Mouse (Mus musculus): ENCODE measurements at regions not wholly inside any gene's neighbourhood (a gene's known extent, or its start where the extent isn't known, plus 50 kb on each side); places are given as distances from the start of the nearest gene placed in this dataset.

- no peak for DNase-seq
Observed at GRCm38 (mm10) chr5:64401737-64402136, 245.6 kb downstream of the Tbc1d1 start.

GRCm38 (mm10) chr5:64403077-64403981 is 247.2 kb downstream of the Tbc1d1 start:
- DNase-seq, result no peak

- no peak for DNase-seq
Observed at GRCm38 (mm10) chr5:64403982-64404345, 247.9 kb downstream of the Tbc1d1 start.

- no peak for DNase-seq
Observed at GRCm38 (mm10) chr5:64404512-64404911, 248.4 kb downstream of the Tbc1d1 start.

- DNase-seq, result no peak
Observed at GRCm38 (mm10) chr5:64408938-64409337, 252.8 kb downstream of the Tbc1d1 start.

DNA sequence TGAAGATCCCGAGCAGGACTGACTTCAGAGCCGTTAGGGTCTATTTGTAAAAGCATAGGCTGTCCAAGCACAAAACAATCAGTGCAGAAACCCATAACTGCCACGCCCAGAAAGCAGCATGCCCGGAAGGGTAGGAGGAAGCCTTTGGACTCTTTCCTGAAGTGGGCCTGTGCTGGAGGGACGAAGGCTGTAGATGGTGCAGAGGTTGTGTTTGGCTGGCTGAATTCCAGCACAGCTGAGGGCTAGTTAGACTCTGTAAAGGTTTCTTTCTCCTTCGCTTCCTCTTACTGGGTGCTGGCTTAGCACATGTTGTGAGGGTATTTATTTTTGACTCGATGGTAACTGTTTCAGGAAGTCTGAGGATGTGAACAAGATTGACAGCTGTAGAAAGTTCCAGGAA is 254.5 kb downstream of the Tbc1d1 start:
- no peak for DNase-seq

DNA sequence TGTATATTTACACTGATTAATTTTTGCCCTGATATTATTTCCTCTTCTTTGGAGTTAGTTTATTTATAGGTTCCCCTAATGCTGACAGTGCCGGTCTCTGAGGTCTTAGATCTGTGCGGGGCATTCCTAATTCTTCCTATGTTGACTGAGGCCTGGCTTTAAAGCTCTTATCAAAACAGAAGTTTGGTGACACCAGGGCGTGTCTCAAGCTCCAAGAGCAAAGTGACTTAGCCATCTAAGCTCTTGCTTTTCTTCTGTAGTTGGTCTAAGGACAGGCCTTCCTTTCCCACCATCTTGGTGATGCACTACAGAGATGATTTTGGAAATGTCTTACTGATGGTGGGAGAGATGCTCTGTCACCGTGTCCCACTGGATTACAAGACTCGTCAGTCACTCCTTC is 258.4 kb downstream of the Tbc1d1 start:
- no peak for DNase-seq

DNA sequence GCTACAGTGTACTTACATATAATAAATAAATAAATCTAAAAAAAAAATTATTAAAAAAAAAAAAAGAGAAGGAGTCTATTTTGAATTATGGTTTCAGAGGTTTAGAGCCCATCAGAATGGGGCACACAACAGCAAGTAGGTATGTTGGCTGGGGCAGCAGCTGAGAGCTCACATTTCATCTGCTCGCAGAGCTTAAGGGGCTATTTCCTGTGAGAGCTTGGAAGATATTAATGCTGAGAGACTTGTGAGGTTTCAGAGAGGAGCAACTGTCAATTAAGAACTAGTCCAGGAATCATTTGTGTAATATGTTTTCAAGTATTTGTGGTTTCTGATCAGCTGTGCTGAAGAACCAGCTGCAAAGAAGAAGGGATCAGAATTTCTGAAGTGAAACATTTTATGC is 263.3 kb downstream of the Tbc1d1 start:
- DNase-seq, result no peak

DNA sequence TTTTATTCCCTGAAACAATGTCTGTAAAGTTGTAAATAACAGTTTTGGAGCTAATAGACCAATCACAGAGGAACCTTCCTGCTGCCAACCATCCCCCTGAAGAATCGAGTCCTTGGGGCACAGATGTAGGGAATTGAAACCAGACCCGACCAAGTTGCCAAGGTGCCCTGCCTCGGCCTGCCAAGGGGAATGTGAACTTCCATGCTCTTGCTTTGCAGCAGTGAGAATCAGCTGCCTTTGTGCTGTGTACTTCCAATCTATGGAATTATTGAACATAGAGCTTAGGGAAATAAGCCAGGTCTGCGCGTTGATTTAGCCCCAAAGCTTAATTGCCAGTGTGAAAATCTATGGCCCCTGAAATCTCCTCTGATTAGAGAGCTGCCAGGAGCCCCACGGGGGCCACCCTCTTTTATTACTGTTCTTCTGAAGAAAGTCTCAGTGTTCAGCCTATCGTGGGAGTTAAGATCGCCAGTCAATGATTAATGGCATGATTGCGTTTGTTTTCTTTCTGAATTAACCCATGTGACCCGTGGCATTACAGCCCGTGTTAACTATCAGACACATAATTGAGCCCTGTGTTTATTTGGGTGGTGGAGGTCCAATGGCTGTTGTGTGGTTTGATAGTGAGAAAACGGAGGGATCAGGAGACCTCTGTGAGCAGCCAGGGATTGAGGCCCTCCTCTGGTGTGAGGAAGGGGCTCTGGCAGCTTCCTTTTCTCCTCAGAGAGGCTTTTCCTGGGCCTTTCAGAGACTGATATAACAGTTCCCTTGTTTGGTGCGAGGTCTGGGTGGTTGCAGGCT is 266.9 kb downstream of the Tbc1d1 start:
- DNase-seq, result no peak

DNA sequence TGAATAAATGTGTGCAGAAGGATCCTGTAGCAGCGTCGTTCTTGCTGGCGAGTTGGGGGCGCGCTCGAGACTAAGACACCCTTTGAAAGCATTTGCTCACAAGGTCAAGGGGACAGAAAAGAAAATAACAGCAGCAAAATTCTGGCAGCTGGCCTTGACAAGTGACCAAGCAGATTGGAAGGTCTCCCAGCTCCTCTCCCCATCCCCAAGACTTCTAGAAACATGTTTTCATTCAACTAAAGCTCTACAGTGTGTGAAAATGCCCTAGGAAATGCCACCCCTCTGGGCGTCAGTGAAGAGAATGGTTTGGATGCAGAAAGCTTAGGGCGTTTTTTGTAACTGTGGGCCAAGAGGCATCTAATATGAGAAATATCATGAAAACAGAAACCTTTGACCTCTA is 272.7 kb downstream of the Tbc1d1 start:
- DNase-seq, result no peak

- no peak for DNase-seq
Observed at GRCm38 (mm10) chr5:64430501-64430900, 274.4 kb downstream of the Tbc1d1 start.

DNA sequence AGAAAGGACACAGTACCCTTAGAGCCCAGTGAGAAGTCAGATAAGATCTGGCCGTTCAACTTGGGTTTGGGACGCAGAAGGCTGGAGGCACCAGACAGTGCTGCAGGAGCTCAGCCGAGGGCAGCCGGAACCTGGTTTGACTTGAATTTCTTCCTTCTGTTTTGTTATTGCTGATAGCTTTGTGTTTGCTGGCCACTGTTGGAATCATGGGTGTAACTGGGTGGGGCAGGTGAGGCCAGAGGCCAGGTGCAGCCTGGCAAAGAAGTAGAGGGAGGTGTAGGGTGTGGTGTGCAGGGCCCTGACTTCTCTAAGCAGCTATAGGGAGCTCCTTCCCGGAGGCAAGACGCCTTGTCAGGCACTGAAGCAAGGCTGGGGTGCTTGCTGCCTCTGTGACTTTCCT is 275.5 kb downstream of the Tbc1d1 start:
- DNase-seq, result no peak

- DNase-seq, result no peak
Observed at GRCm38 (mm10) chr5:64433786-64434185, 277.7 kb downstream of the Tbc1d1 start.

GRCm38 (mm10) chr5:64435491-64435890 is 279.4 kb downstream of the Tbc1d1 start:
- DNase-seq, result no peak

DNA sequence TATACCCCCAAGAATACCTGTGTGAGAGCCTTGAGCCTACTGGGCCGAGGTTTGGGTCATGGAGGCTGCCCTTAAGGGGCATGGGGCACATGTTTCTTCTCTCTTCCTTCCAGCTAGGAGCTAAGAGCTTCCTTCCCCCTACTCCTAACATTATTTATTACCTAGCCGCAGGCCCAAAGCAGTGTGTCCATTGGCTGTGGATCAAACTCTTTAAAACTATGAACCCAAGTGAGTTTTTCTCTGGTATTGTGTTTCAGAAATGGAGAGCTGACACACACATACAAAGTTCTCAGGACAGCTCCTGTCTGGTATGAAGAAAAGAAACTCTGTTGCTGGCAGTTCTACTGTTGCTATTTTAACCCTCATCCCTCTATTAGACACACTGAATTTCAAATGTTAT is 279.9 kb downstream of the Tbc1d1 start:
- DNase-seq, result no peak

GRCm38 (mm10) chr5:64437720-64438119 is 281.6 kb downstream of the Tbc1d1 start:
- no peak for DNase-seq

- no peak for DNase-seq
Observed at GRCm38 (mm10) chr5:64438446-64439134, 282.5 kb downstream of the Tbc1d1 start.

DNA sequence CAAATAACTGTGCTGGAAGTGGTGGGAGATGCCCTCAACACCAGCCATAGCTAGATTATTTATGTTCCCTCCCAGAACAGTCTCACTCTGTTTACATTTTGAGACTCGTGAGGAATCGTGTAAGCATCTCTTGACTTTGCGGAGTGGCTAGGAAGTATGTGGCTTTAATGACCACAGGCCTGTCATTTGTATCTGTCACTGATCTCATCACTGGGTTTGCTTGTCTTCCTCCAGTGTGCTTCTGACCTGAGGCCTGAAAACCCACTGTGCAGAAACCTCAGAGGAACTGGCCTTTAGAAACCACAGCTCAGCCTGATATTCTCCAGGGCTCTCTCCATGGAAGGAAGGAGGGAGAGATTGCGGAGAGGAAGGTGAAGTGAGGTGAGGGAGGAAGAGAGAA is 291.7 kb downstream of the Tbc1d1 start:
- no peak for DNase-seq

DNA sequence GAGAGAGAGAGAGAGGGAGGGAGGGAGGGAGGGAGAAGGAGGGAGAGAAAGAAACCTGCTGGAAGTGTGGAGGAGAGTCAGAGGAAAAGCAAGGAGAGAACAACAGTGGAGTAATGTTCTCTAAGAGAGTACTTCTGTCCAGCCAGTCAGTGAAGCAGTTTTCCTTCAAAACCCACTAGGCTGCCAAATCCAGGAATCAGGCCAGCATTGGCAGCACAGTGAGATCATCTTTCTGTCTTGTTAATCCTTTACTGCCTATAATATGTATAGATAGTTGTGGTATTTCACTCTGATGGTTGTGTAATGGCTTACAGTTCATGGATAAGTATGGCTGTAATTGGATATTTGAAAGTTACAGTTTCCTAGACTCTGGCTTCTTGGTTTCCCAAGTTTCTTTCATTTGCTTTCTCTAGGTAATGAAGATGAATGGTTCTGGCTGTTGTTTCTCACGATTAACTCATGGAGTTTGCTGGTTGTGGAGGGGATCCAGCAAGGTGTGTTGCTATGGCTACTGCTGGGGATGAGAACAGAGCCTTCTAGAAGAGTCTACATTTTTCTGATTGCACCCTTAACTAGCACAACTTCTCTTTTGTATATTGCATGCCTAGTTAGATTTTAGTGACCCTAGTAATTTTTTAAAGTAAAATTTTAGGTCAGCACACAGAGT is 296.7 kb downstream of the Tbc1d1 start:
- no peak for DNase-seq

DNA sequence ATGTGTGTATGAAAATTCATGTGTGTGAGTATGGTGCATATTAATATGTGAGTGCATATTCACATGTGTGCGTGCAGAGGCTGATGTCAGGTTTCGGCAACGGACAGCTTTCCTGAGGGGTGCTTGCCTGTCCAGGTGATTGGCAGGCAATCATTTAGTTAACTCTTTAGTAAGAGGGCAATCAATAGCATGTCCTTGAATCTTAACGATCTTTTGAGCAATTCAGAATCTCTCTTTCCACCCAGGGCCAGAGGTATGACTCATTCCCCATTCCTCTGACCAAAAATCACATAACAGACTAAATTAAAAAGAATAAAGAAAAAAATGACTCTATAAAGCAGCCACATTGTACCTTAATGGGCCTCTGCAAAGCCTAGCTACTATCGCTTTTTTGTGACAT is 303.7 kb downstream of the Tbc1d1 start:
- DNase-seq, result no peak

DNA sequence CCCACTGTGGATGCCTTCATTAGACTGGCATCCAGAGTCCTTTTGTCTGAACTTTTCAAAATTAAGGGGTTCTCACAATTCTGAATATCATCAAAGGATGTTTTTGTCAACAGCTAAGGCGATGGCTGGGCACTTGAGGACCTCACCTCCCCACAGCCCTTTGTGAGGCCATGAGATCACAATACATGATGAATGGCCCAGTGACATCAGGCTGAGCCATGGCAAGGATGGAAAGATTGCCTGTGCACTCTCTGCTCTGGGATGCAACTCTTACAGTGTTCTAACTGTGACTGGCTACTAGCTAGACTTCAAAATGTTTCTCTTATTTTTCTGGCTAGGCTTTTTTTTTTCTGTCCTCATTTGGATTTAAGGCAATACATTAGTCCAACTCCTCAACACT is 304.8 kb downstream of the Tbc1d1 start:
- DNase-seq, result no peak

- no peak for DNase-seq
Observed at GRCm38 (mm10) chr5:64461592-64461991, 305.5 kb downstream of the Tbc1d1 start.

- no peak for DNase-seq
Observed at GRCm38 (mm10) chr5:64462411-64462810, 306.3 kb downstream of the Tbc1d1 start.
